Mouse (Mus musculus) spleen, postnatal 10 days (tissue): ENCODE results near the gene Syt5.

Experiments used
- DNase-seq, 2 experiments: peaks; one replicate each; pipeline ENCODE4 v3.0.0; 2021 to 2022; ENCODE audit warnings: low spot score in 2 of 2

Syt5 gene

GRCm38 (mm10) chr7:4501558-4502397 lies 45.6 kb downstream of the Syt5 start, which contains the start of gene Ppp1r12c:
TSS of gene Ppp1r12c (minus strand) at chr7:4501680.
- DNase-seq = peak; percentile 95 to 96

GRCm38 (mm10) chr7:4500892-4501471 lies 46.4 kb downstream of the Syt5 start:
- DNase-seq = peak; percentile 70 to 73

- DNase-seq = no peak
Measured at GRCm38 (mm10) chr7:4499034-4499433, 48.3 kb downstream of the Syt5 start.

GRCm38 (mm10) chr7:4498251-4498650 lies 49.1 kb downstream of the Syt5 start:
- no peak for DNase-seq

GRCm38 (mm10) chr7:4497271-4497903 lies 50.0 kb downstream of the Syt5 start:
- DNase-seq = no peak

GRCm38 (mm10) chr7:4496468-4496867 lies 50.9 kb downstream of the Syt5 start:
- DNase-seq = no peak

GRCm38 (mm10) chr7:4493991-4494390 lies 53.4 kb downstream of the Syt5 start:
- DNase-seq = no peak

- DNase-seq = peak in 1 of 2 experiments; percentile 38
Measured at GRCm38 (mm10) chr7:4492284-4493224, 54.8 kb downstream of the Syt5 start.

GRCm38 (mm10) chr7:4491308-4491707 lies 56.0 kb downstream of the Syt5 start:
- DNase-seq = no peak
